Mouse (Mus musculus): ENCODE measurements around the gene Asl.
A peak's percentile ranks its signal among the peaks of the same experiment; 100 is the strongest.

Gene Asl

DNA sequence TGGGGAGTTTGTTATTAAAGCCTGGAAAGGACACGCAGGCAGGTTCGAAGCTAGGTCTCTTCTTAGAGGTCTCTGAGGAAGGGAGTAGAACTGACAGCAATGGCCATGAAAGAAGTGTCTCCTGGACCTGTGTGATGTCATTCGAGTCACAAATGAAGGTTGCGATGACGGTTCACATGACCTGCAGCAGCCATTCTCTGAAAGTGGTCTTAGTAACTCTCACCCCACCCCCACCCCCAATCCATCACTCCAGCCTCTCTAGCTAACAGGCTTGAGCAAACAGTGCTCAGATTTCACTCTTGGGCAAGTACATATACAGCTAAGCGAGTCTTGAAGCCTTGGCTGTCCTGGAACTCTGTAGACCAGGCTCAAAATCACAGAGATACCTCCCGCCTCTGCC is 25.8 kb downstream of the Asl start:
- no peak for DNase-seq (ENCODE audit: low read depth, low spot score)

DNA sequence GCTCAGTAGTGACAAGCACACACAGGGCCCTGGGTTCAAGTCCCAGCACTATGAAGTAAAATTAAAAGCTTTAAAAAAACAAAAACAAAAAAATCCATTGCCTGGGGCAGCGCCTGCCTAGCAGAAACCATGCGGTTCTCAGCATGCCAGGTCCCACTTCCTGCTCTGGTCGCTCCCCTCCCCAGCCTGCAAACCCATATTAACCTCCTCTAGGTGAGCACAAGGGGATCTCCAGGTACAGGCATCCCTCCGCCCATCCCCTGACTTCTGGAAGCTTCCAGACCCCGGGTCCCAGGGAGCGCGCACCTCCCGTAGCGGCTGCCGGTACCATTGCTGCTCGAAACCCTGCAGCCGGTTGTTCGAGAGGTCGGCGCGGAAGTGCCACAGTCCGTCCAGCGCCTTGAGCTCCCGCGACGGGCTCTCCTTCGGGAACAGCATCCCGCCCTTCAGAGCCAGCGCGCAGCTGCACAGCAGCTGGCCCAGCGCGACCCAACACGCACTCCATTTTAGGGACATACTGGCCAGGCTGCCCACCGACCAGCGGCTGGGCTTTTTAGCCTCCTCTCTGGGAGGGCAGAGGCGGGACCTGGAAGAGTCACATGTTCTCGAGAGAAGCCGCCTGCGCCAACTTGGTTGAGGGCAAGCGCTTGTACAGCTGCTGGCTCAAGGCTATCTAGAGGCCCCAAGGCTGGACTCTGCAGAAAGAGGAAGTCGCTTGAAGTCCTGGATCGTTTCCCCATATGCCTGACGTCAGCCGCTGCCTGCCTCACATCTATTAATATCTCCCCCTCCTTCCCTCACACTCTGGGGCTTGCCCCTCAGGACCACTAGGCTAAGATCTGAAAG is 26.5 kb downstream of the Asl start, which contains the start of gene Gusb:
Gene Gusb, minus strand, starts transcription at position 749 of the 846 bp plus-strand sequence.
- peak; percentile 68 for DNase-seq (ENCODE audit: low read depth, low spot score)

DNA sequence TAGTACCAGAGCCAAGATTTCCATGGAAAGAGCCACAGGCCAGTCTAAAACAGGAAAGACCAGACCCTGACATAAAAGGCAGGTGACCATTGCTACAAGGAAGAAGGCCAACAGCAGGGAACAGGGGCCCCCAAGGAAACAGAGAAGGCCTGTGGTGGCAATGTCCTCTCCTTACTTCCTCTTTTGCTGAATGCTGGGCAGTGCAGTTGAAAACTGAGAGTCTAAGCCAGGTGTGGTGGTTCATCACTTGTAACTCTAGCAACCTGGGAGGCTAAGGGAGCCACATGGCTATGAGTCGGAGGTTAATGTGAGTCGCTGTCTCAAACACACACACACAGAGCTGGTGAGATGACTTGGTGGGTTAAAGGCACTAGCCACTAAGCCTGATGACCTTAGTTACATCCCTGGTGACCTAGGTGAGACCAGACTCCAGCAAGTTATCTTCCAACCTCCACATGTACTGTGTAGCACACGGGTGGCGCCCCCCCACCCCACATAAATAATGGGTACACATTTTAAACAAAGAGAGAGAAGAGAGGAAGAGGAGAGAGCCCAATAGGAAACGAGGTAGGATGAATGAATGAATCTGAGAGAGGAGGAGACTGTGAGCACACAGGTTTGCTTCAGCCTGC is 27.6 kb downstream of the Asl start:
- DNase-seq (ENCODE audit: low read depth, low spot score) = no peak

DNA sequence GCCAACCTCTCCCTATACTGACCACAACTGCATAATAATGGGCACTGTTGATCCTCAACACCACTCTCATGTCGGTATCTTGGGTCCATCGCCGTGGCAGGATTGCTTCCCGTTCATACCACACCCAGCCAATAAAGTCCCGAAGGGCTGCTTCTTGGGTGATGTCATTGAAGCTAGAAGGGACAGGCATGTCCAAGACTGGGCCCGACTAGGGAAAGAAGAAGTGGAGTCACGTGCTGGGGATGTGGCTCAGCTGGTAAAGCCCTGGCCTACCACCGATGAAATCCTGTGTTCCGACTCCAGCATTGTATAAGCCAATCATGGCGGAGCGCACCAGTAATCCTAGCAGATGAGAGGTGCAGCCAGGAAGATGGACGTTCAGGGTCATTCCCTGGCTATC is 28.3 kb downstream of the Asl start:
- DNase-seq (ENCODE audit: low read depth, low spot score) = no peak

DNA sequence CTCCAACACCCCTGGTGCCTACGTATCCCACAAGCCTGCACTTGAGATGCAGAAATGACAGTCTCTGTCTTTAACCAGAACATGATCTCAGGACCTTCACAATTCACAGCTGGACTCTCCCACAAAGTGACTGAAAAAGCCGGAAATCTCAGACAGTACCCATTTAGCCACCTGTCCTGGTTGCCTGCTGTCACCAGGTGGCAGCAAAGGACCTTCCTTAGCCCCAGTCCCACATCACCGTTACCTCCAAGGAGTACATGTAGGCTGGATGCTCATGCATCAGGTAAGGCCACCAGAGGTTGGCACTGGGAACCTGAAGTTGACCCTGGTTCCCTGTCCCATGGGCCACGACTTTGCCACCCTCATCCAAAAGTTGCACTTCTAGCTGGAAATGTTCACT is 29.9 kb downstream of the Asl start:
- DNase-seq (ENCODE audit: low read depth, low spot score) = peak; percentile 87

DNA sequence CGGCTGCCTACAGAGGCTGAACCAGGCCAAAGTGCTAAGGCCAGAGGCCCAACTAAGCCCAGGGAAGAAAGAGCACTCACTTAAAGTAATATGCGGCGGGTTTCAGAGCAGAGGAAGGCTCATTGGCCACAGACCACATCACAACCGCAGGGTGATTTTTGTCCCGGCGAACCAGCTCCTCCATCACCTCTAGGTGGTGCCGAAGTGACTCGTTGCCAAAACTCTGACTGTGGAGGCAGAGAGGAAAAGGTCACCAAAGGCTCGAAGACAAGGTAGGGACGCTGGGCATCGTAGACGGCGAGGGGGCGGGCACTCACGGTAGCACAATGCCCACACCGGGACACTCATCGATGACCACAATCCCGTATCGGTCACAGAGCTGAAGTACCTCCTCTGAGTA is 31.3 kb downstream of the Asl start:
- no peak for DNase-seq (ENCODE audit: low read depth, low spot score)

DNA sequence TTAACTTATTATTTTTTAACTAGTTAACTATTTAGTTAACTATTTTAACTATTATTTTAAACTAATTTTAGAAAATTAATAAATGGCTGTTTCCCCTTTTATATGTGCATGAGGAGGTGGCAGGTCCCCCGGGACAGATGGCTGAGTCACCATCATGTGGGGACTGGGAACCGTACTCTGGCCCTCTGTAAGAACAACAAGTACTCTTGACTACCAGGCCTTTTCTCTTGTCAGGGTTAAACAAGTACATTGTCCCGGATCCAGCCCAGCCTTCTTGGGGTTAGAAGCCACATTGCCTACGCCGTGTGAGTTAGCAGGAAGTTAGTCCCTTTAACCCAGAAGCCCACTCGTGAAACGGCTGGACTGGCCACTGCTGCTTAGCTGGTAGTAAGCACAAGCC is 34.1 kb downstream of the Asl start:
- no peak for DNase-seq (ENCODE audit: low read depth, low spot score)

DNA sequence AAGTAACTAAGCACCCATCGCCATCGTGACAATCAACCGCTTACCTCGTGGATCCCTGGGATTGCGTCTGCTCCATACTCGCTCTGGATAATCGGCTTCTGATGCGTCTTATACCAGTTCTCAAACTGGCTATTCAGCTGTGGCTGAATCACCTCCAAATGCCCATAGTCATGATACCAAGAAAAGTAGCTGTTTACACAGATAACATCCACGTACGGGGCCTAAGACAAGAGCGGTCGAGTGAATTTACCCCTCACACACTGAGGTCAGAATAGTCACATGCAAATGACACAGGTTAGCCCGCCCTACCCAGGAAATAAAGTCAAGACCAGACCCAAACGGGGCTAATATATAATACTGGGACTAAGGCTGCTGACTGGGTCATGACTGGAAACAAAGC is 35.7 kb downstream of the Asl start:
- no peak for DNase-seq (ENCODE audit: low read depth, low spot score)

DNA sequence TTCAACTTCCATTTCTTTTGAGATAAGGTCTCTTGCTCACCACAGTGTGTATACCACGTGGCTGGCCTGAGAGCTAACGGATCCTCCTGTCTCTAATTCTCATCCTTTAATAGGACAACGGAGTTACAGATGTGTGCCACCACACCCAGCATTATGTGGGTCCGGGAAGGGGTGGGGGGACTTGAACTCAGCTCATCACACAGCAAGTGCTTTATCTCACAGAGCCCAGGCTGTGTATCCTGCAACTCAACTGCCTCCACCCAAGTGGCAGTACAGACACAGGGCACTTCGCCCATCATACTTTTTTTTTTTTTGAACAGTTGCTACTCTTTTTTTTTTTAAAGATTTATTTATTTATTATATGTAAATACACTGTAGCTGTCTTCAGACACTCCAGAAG is 37.1 kb downstream of the Asl start:
- no peak for DNase-seq (ENCODE audit: low read depth, low spot score)

DNA sequence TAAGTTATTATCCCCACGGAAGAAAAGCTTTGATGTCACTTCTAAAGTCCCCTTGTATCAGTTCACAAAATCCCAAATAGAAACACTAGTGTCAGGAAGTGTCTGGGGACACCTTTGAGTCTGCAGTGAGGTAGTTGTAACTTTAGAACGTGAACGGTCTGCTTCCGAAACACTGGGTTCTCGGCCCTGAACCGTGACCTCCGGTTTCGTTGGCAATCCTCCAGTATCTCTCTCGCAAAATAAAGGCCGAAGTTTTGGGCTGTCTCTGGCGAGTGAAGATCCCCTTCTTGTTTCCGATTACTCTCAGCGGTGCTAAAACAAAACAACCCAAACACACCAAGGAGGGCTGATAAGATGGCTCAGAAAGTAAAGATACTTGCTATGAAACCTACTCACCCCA is 39.7 kb downstream of the Asl start:
- no peak for DNase-seq (ENCODE audit: low read depth, low spot score)

DNA sequence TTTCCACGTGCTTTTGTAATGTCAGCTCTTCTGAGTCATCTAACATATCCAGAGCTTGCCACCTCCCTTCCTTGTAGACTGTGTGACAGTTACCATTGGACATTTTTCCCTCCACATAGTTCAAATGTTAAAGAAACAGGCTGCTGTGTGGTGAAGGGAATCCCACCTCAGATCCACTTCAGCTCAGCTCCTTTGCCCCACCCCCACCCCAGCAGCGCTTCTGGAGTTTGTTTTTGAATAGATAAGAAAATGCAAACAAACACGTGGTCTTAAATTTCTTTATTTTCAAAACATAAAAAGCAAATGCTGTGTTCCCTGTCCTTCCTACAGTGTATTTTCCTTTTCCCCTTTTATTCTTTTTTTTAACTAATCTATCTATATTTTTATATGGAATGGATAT is 48.8 kb downstream of the Asl start:
- no peak for DNase-seq (ENCODE audit: low read depth, low spot score)

DNA sequence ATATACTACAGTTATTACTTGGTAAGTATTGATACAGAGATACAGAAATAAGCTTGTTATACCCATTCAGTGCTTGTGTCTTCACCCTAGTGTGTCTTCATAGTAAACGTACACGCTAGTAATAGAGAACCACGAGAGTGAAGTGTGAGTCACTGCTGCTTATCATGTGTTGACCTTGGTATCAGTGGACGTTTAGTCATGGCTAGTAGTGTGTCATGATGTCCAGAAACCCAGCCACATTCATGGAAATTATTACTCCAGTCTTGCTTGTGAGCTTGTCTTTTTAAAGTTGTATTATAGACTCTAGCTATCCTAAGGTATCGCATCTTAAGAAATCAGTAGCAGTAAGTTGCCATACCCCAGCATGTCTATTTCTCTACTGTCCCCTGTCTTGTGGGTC is 50.4 kb downstream of the Asl start:
- DNase-seq (ENCODE audit: low read depth, low spot score) = no peak

DNA sequence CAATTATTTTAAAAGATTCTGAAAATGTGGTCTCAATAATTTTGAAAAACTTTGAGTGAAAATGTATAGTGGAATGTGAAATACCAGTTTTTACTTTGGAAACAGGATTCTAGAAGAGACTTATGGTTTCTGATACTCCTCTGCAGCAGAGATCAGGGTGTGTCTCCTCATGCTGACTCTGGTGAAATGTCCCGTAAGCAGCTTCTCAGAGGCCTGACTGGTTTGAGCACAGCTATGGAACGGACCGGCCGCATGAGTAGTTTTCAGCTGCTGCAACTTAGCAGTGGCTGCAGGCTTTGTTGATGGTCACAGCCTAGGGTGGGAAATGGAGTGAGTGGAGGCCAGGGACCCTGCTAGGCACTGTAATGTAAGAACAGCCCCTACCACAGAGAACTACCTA is 51.3 kb downstream of the Asl start:
- DNase-seq (ENCODE audit: low read depth, low spot score) = no peak

DNA sequence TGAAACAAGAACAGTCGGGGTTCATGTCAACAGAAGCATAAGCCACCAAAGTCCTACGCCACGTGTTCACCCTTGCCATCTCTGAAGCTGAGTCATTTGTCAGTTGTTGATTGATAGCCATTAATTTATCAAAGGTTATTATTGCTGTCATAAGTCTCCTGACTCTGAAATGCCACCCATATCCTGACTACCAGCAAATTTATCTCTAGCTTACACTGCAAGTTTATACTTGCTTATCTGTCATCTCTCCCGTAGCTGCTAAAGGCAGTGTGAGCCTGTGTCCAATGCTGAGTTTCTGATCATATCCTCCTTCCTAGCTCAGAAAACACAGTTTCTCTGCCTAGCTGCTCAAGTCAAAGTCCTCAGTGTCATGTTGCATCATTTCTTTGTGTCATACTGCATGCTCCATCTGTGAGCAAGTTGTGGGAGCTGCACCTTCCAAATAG is 54.2 kb downstream of the Asl start:
- DNase-seq (ENCODE audit: low read depth, low spot score) = no peak

DNA sequence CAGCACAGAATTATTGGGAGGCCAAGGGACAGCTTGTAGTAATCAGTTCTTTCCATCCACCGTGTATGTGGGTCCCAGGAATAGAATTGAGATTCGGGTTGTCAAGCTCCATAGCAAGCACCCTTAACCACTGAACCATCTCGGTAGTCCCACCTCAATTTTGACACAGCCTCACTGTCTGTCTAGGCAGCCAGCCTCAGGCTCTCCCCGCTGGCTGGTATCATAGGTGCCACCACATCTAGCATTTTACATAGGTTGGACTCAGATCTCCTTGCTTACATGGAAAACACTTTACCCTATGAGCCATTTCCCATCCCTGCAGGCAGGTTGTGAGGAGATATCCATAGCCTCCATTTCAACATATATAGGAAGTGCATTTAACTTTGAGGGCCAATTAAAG is 54.7 kb downstream of the Asl start:
- no peak for DNase-seq (ENCODE audit: low read depth, low spot score)

DNA sequence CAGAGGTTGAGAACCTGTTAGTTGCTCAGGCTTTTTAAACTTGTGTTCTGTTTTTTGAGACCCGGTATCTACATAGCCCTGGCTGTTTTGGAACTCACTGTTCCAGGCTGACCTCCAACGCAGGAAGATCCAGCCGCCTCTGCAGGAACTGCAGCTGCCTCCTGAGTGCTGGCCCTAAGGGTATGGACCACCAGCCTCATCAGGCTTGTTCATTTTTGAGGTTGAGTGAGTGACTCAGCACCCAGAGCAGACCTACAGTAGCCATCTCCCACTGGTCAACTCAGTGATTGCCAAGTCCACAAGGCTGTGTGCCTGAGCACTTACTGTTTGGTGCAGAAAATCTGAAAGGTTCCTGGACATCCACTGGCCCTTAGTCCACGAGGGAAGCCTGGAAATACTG is 57.6 kb downstream of the Asl start:
- no peak for DNase-seq (ENCODE audit: low read depth, low spot score)

DNA sequence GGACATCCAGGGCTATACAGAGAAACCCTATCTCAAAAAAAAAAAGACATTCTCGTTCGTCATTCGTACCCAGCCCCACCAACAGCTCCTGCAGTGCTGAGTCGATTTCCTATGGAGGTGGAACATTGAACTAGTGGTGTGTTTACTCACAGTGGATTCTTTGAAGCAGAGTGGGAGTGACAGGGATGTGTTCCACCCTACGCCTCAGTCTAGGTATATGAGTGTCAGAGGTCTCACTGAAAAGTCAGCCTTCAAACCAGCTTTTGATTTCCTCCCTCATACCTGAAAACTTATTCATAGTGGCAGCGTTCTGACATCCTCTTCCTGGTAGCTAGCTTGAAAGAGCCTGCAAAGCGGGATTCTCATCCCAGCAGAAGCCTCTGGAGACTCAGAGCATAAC is 60.6 kb downstream of the Asl start:
- no peak for DNase-seq (ENCODE audit: low read depth, low spot score)

DNA sequence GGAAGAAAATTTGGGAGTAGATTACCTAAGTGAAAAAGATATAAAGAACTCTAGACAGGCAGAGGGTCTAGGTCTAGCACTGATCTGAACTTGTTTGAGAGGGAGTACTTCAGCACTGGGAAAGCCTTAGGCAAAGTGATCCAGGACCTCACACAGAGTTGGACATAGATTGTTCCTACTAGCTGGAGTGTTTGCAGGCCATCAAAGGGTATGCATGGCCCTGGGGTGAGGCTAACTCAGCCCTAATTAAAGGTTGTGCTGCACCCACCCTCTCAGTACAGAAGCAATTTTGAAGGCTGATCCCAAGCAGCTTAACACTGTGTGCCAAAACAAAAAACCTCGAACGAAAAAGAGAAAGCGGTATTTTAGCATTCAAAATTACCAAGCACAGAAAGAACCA is 62.6 kb downstream of the Asl start:
- no peak for DNase-seq (ENCODE audit: low read depth, low spot score)

DNA sequence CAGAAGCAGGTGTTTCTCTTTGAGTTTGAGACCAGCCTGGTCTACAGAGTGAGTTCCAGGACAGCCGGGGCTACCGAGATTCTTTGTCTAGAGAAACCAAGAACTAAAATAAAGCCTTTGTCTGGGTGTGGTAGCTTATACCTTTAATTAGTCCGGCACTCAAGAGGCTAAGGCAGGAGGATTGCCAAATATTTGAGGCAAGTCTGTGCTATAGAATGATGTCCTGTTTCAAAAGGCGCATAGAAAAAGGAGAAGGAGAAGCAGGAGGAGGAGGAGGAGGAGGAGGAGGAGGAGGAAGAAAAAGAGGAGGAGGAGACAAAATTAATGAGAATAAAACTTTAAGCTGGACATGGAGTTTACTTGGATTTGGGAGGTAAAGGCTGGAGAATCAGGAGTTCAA is 65.8 kb downstream of the Asl start:
- DNase-seq (ENCODE audit: low read depth, low spot score) = no peak
